Mouse (Mus musculus) heart, adult 2 months (tissue): ENCODE measurements around the gene Slc16a12. TPM values are rescaled to one million over a fixed set of nuclear protein-coding genes. Genes with fewer than 3 reads are reported as not detected.
A peak's percentile ranks its signal among the peaks of the same experiment; 100 is the strongest.

Experiments used
- DNase-seq, 2 experiments: peaks; one replicate each; pipeline ENCODE4 v3.0.0; 2021
- H3K27ac ChIP-seq: fragments of 200-600 bp; 2 replicates; pipeline ENCODE4 v1.8.1; 2022
- H3K27me3 ChIP-seq: fragments of 200-500 bp; 2 replicates; pipeline ENCODE4 v1.6.1; 2012; ENCODE audit warnings: mild to moderate bottlenecking, low read length, inconsistent platforms, mixed read lengths; ENCODE audit not compliant: control insufficient read depth, insufficient read depth
- H3K36me3 ChIP-seq: fragments of 200-500 bp; 2 replicates; pipeline ENCODE4 v1.6.1; 2012; ENCODE audit warnings: low read length, inconsistent platforms; ENCODE audit not compliant: control insufficient read depth, insufficient read depth
- H3K4me1 ChIP-seq: fragments of 200-500 bp; 2 replicates; pipeline ENCODE4 v1.6.1; 2011; ENCODE audit warnings: low read length; ENCODE audit not compliant: control insufficient read depth, insufficient read depth
- H3K4me3 ChIP-seq: fragments of 200-600 bp; 2 replicates; pipeline ENCODE4 v1.8.1; 2022
- H3K79me2 ChIP-seq: fragments of 200-500 bp; replicated peaks from 2 replicates; pipeline ENCODE4 v1.6.1; 2012; ENCODE audit warnings: mild to moderate bottlenecking, inconsistent platforms, low read length, moderate library complexity, mixed read lengths; ENCODE audit not compliant: control insufficient read depth, insufficient read depth
- H3K9ac ChIP-seq: fragments of 200-500 bp; 2 replicates; pipeline ENCODE4 v1.6.1; 2012; ENCODE audit warnings: low read depth, mild to moderate bottlenecking, control low read depth, inconsistent platforms, low read length, mixed read lengths
- CTCF ChIP-seq: fragments of 200-600 bp; IDR thresholded peaks from 2 replicates; pipeline ENCODE4 v1.8.1; 2022; ENCODE audit warnings: antibody characterized with exemption, mild to moderate bottlenecking, moderate library complexity
- EP300 ChIP-seq: fragments of 200-500 bp; IDR thresholded peaks from 2 replicates; pipeline ENCODE4 v1.6.1; 2011; ENCODE audit warnings: low read depth, low read length, control low read depth; ENCODE audit not compliant: insufficient read depth
- POLR2A ChIP-seq: fragments of 200-500 bp; IDR thresholded peaks from 2 replicates; pipeline ENCODE4 v1.6.1; 2011; ENCODE audit warnings: mild to moderate bottlenecking, low read depth, low read length, control low read depth; ENCODE audit not compliant: insufficient read depth
- WGBS: fragments of 180-500 bp; shearing (Covaris S2); methylation state at CpG from one replicate; pipeline ENCODE4 v1.1.7; 2018; 5-methylcytosine and 5-hydroxymethylcytosine counted together
- intact Hi-C: fragments of 180-260 bp; cut with DNase I; formaldehyde crosslinking; loops from one replicate; pipeline ENCODE4 v1.15.1; 2025
- polyA plus RNA-seq: library from polyadenylated mRNA; depleted of rRNA; stranded (reverse); fragments of >200 nt; gene quantifications from 2 replicates; pipeline ENCODE4 v1.2.3, GENCODE M21; 2012
- total RNA-seq, 2 experiments: library from RNA; stranded (reverse); gene quantifications; 2 replicates each; pipeline ENCODE4 v1.2.3; 2021

The Slc16a12 gene
- total and polyA plus RNA-seq, 3 experiments = 1.7 to 2.7 (median 2.0) TPM

- H3K36me3 ChIP-seq = no peaks in the 10 kb centered on the region
- H3K27me3 ChIP-seq = no peaks in the 10 kb centered on the region
- 87% methylated on average over 6 of the region's 6 CpGs for WGBS
- H3K79me2 ChIP-seq = no peaks in the 10 kb centered on the region
- H3K27ac ChIP-seq = no peak overlapping the region
- no peak overlapping the region for H3K4me3 ChIP-seq
- DNase-seq = no peak
- H3K4me1 ChIP-seq = no peaks in the 10 kb centered on the region; the same call in 1 of the 2 replicates
- no peak overlapping the region for H3K9ac ChIP-seq
- TF ChIP-seq EP300 = no peak
- TF ChIP-seq POLR2A = no peak
- no peak for TF ChIP-seq CTCF
- intact Hi-C loops = loop anchor here (5.0 to 10.0 kb wide), 3 partner anchors 83 to 438 kb away; no protein-coding TSS in a partner anchor
These were observed 23.7 kb upstream of the Slc16a12 start for GRCm38 (mm10) chr19:34770764-34771163.

GRCm38 (mm10) chr19:34758754-34759153 is 11.7 kb upstream of the Slc16a12 start:
- TF ChIP-seq POLR2A (no peak), CTCF (no peak), EP300 (no peak)
- intact Hi-C loops = no loop called here
- DNase-seq = peak in 1 of 2 experiments; percentile 13
- no peaks in the 10 kb centered on the region; the same call in 1 of the 2 replicates for H3K4me1 ChIP-seq
- no peak overlapping the region for H3K9ac ChIP-seq
- no peak overlapping the region for H3K27ac ChIP-seq
- no peaks in the 10 kb centered on the region for H3K27me3 ChIP-seq
- H3K4me3 ChIP-seq = no peak overlapping the region
- 25% methylated on average over 1 of the region's 1 CpGs for WGBS
- no peaks in the 10 kb centered on the region for H3K36me3 ChIP-seq
- H3K79me2 ChIP-seq = no peaks in the 10 kb centered on the region

GRCm38 (mm10) chr19:34756561-34757240 is 9.6 kb upstream of the Slc16a12 start:
- H3K27me3 ChIP-seq = no peaks in the 10 kb centered on the region
- no peak overlapping the region for H3K27ac ChIP-seq
- 92% methylated on average over 7 of the region's 7 CpGs for WGBS
- H3K79me2 ChIP-seq = no peaks in the 10 kb centered on the region
- no peak for DNase-seq
- intact Hi-C loops = no loop called here
- TF ChIP-seq POLR2A = no peak
- no peak for TF ChIP-seq CTCF
- no peak for TF ChIP-seq EP300
- no peak overlapping the region for H3K4me3 ChIP-seq
- no peaks in the 10 kb centered on the region for H3K4me1 ChIP-seq
- no peak overlapping the region for H3K9ac ChIP-seq
- no peaks in the 10 kb centered on the region for H3K36me3 ChIP-seq

GRCm38 (mm10) chr19:34755680-34756079 is 8.6 kb upstream of the Slc16a12 start:
- H3K4me3 ChIP-seq = no peak overlapping the region
- intact Hi-C loops = no loop called here
- H3K27me3 ChIP-seq = no peaks in the 10 kb centered on the region
- H3K9ac ChIP-seq = no peak overlapping the region
- 61% methylated on average over 1 of the region's 1 CpGs for WGBS
- H3K36me3 ChIP-seq = no peaks in the 10 kb centered on the region
- no peak for DNase-seq
- TF ChIP-seq EP300 = no peak
- no peak for TF ChIP-seq POLR2A
- TF ChIP-seq CTCF = no peak
- no peak overlapping the region for H3K27ac ChIP-seq
- H3K4me1 ChIP-seq = no peaks in the 10 kb centered on the region
- H3K79me2 ChIP-seq = no peaks in the 10 kb centered on the region

GRCm38 (mm10) chr19:34753243-34753642 is 6.2 kb upstream of the Slc16a12 start:
- WGBS = 25% methylated on average over 5 of the region's 5 CpGs
- Histone ChIP-seq H3K4me3 (no peak overlapping the region), H3K27ac (no peak overlapping the region), H3K9ac (no peak overlapping the region), H3K27me3 (no peaks in the 10 kb centered on the region), H3K36me3 (no peaks in the 10 kb centered on the region), H3K4me1 (no peaks in the 10 kb centered on the region), H3K79me2 (no peaks in the 10 kb centered on the region)
- TF ChIP-seq CTCF (no peak), POLR2A (no peak), EP300 (no peak)
- DNase-seq = no peak
- intact Hi-C loops = no loop called here

- Histone ChIP-seq H3K79me2 (no peaks in the 10 kb centered on the region), H3K4me1 (no peaks in the 10 kb centered on the region), H3K27me3 (no peaks in the 10 kb centered on the region), H3K27ac (no peak overlapping the region), H3K36me3 (no peaks in the 10 kb centered on the region), H3K4me3 (no peak overlapping the region), H3K9ac (no peak overlapping the region)
- 84% methylated on average over 3 of the region's 3 CpGs for WGBS
- intact Hi-C loops = no loop called here
- no peak for DNase-seq
- TF ChIP-seq POLR2A (no peak), EP300 (no peak), CTCF (no peak)
These were observed 5.5 kb upstream of the Slc16a12 start for GRCm38 (mm10) chr19:34752391-34753092.
